Mouse (Mus musculus): ENCODE measurements at regions not wholly inside any gene's neighbourhood (a gene's known extent, or its start where the extent isn't known, plus 50 kb on each side); places are given as distances from the start of the nearest gene placed in this dataset.
A peak's percentile ranks its signal among the peaks of the same experiment; 100 is the strongest.

GRCm38 (mm10) chr14:76318438-76318837, 96.3 kb upstream of the Tsc22d1 start:
- 84% methylated on average over 5 of the region's 5 CpGs for WGBS
- DNase-seq (ENCODE audit: low read depth in 1 of 2, low spot score in 2 of 2) = no peak
- no peaks in the 10 kb centered on the region for H3K27me3 ChIP-seq (ENCODE audit: control insufficient read depth, insufficient read depth, low read length)
- no peaks in the 10 kb centered on the region for H3K36me3 ChIP-seq (ENCODE audit: control insufficient read depth, insufficient read depth, low read length)
- TF ChIP-seq CTCF (IDR thresholded peaks at IDR 0.05; ENCODE audit: extremely low read depth, insufficient read depth, insufficient read length, insufficient replicate concordance) (no peak), POLR2A (IDR thresholded peaks at IDR 0.05; ENCODE audit: low read depth, low read length) (no peak)
- H3K27ac ChIP-seq (ENCODE audit: insufficient read depth, low read length) = no peak overlapping the region
- H3K4me3 ChIP-seq (ENCODE audit: extremely low read depth, insufficient read depth, insufficient read length) = no peak overlapping the region
- no peaks in the 10 kb centered on the region for H3K4me1 ChIP-seq (ENCODE audit: control insufficient read depth, insufficient read depth, insufficient read length)

GRCm38 (mm10) chr14:76324246-76324645, 90.5 kb upstream of the Tsc22d1 start:
- no peak for DNase-seq (ENCODE audit: low read depth in 1 of 2, low spot score in 2 of 2)
- H3K4me1 ChIP-seq (ENCODE audit: control insufficient read depth, insufficient read depth, insufficient read length) = no peaks in the 10 kb centered on the region; the same call in 1 of the 2 replicates
- no peak overlapping the region for H3K27ac ChIP-seq (ENCODE audit: insufficient read depth, low read length)
- H3K36me3 ChIP-seq (ENCODE audit: control insufficient read depth, insufficient read depth, low read length) = no peaks in the 10 kb centered on the region
- no peak overlapping the region for H3K4me3 ChIP-seq (ENCODE audit: extremely low read depth, insufficient read depth, insufficient read length)
- H3K27me3 ChIP-seq (ENCODE audit: control insufficient read depth, insufficient read depth, low read length) = no peaks in the 10 kb centered on the region
- 80% methylated on average over 1 of the region's 1 CpGs for WGBS
- TF ChIP-seq POLR2A (IDR thresholded peaks at IDR 0.05; ENCODE audit: low read depth, low read length) (no peak), CTCF (IDR thresholded peaks at IDR 0.05; ENCODE audit: extremely low read depth, insufficient read depth, insufficient read length, insufficient replicate concordance) (no peak)

GRCm38 (mm10) chr14:76329983-76330382, 84.8 kb upstream of the Tsc22d1 start:
- Histone ChIP-seq H3K27me3 (ENCODE audit: control insufficient read depth, insufficient read depth, low read length) (no peaks in the 10 kb centered on the region), H3K36me3 (ENCODE audit: control insufficient read depth, insufficient read depth, low read length) (no peaks in the 10 kb centered on the region), H3K4me3 (ENCODE audit: extremely low read depth, insufficient read depth, insufficient read length) (no peak overlapping the region), H3K4me1 (ENCODE audit: control insufficient read depth, insufficient read depth, insufficient read length) (no peaks in the 10 kb centered on the region; the same call in 1 of the 2 replicates), H3K27ac (ENCODE audit: insufficient read depth, low read length) (no peak overlapping the region)
- TF ChIP-seq CTCF (IDR thresholded peaks at IDR 0.05; ENCODE audit: extremely low read depth, insufficient read depth, insufficient read length, insufficient replicate concordance) (no peak), POLR2A (IDR thresholded peaks at IDR 0.05; ENCODE audit: low read depth, low read length) (no peak)
- 17% methylated on average over 5 of the region's 5 CpGs for WGBS
- peak in 1 of 2 experiments; percentile 2 for DNase-seq (ENCODE audit: low read depth in 1 of 2, low spot score in 2 of 2)

GRCm38 (mm10) chr14:76331497-76332335, 83.0 kb upstream of the Tsc22d1 start:
- Histone ChIP-seq H3K27ac (ENCODE audit: insufficient read depth, low read length) (no peak overlapping the region), H3K36me3 (ENCODE audit: control insufficient read depth, insufficient read depth, low read length) (no peaks in the 10 kb centered on the region), H3K4me1 (ENCODE audit: control insufficient read depth, insufficient read depth, insufficient read length) (no peaks in the 10 kb centered on the region; the same call in 1 of the 2 replicates), H3K4me3 (ENCODE audit: extremely low read depth, insufficient read depth, insufficient read length) (no peak overlapping the region), H3K27me3 (ENCODE audit: control insufficient read depth, insufficient read depth, low read length) (no peaks in the 10 kb centered on the region)
- 87% methylated on average over 11 of the region's 11 CpGs for WGBS
- TF ChIP-seq CTCF (IDR thresholded peaks at IDR 0.05; ENCODE audit: extremely low read depth, insufficient read depth, insufficient read length, insufficient replicate concordance) (no peak), POLR2A (IDR thresholded peaks at IDR 0.05; ENCODE audit: low read depth, low read length) (no peak)
- DNase-seq (ENCODE audit: low read depth in 1 of 2, low spot score in 2 of 2) = no peak

GRCm38 (mm10) chr14:76332336-76332703, 82.4 kb upstream of the Tsc22d1 start:
- no peaks in the 10 kb centered on the region; the same call in 1 of the 2 replicates for H3K4me1 ChIP-seq (ENCODE audit: control insufficient read depth, insufficient read depth, insufficient read length)

GRCm38 (mm10) chr14:76340789-76341188, 74.0 kb upstream of the Tsc22d1 start:
- DNase-seq (ENCODE audit: low read depth in 1 of 2, low spot score in 2 of 2) = no peak
- WGBS = 86% methylated on average over 7 of the region's 7 CpGs
- H3K4me3 ChIP-seq (ENCODE audit: extremely low read depth, insufficient read depth, insufficient read length) = no peak overlapping the region
- no peaks in the 10 kb centered on the region; the same call in 1 of the 2 replicates for H3K4me1 ChIP-seq (ENCODE audit: control insufficient read depth, insufficient read depth, insufficient read length)
- no peaks in the 10 kb centered on the region for H3K27me3 ChIP-seq (ENCODE audit: control insufficient read depth, insufficient read depth, low read length)
- TF ChIP-seq CTCF (IDR thresholded peaks at IDR 0.05; ENCODE audit: extremely low read depth, insufficient read depth, insufficient read length, insufficient replicate concordance) = no peak
- TF ChIP-seq POLR2A (IDR thresholded peaks at IDR 0.05; ENCODE audit: low read depth, low read length) = no peak
- H3K27ac ChIP-seq (ENCODE audit: insufficient read depth, low read length) = no peak overlapping the region
- H3K36me3 ChIP-seq (ENCODE audit: control insufficient read depth, insufficient read depth, low read length) = no peaks in the 10 kb centered on the region

More at GRCm38 (mm10) chr14:76332336-76332703, 82.4 kb upstream of the Tsc22d1 start:
- TF ChIP-seq CTCF (IDR thresholded peaks at IDR 0.05; ENCODE audit: extremely low read depth, insufficient read depth, insufficient read length, insufficient replicate concordance) (no peak), POLR2A (IDR thresholded peaks at IDR 0.05; ENCODE audit: low read depth, low read length) (no peak)
- H3K4me3 ChIP-seq (ENCODE audit: extremely low read depth, insufficient read depth, insufficient read length) = no peak overlapping the region
- no peak for DNase-seq (ENCODE audit: low read depth in 1 of 2, low spot score in 2 of 2)
- H3K27me3 ChIP-seq (ENCODE audit: control insufficient read depth, insufficient read depth, low read length) = no peaks in the 10 kb centered on the region
- no peak overlapping the region for H3K27ac ChIP-seq (ENCODE audit: insufficient read depth, low read length)
- 79% methylated on average over 10 of the region's 10 CpGs for WGBS
- H3K36me3 ChIP-seq (ENCODE audit: control insufficient read depth, insufficient read depth, low read length) = no peaks in the 10 kb centered on the region

- Histone ChIP-seq H3K4me1 (ENCODE audit: control insufficient read depth, insufficient read depth, insufficient read length) (no peaks in the 10 kb centered on the region; the same call in 1 of the 2 replicates), H3K4me3 (ENCODE audit: extremely low read depth, insufficient read depth, insufficient read length) (no peak overlapping the region), H3K27me3 (ENCODE audit: control insufficient read depth, insufficient read depth, low read length) (no peaks in the 10 kb centered on the region), H3K27ac (ENCODE audit: insufficient read depth, low read length) (no peak overlapping the region), H3K36me3 (ENCODE audit: control insufficient read depth, insufficient read depth, low read length) (no peaks in the 10 kb centered on the region)
- no peak for DNase-seq (ENCODE audit: low read depth in 1 of 2, low spot score in 2 of 2)
- TF ChIP-seq CTCF (IDR thresholded peaks at IDR 0.05; ENCODE audit: extremely low read depth, insufficient read depth, insufficient read length, insufficient replicate concordance) (no peak), POLR2A (IDR thresholded peaks at IDR 0.05; ENCODE audit: low read depth, low read length) (no peak)
- 85% methylated on average over 10 of the region's 10 CpGs for WGBS
Measured at GRCm38 (mm10) chr14:76341226-76341625, 73.5 kb upstream of the Tsc22d1 start.
